In the genomic region with DNA sequence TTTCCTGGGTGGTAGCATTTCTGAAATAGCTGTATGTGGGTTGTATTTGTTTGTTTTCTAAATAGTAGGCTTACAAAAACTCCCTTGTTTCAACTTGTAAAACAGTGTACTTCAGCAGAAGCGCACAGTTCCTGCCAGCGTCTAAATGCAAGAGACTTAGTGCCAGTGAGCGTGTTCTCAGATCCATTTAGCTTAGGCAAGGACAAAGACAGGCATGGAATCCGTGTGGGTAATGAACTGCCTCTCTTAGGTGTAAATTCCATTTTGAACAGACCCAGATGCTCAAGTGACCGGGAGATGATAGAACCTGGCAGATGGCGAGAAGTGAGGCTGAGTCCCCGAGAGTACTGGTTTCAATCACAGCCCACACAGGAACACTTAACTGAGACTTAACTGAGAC, we compare ENCODE assay signal across 13 mouse cellular contexts.
"Had no signal": no experiment of that assay in that cellular context is flagged by ENCODE, and none has a peak within 500 bp of the region (broad histone marks: within the 10 kb centered on the region; RNA-seq: fewer than 3 reads in every experiment).

No protein-coding gene starts in this region.

- ATAC-seq: liver, postnatal 0 days had no signal

- H3K27me3 ChIP-seq: kidney, embryonic 15.5 days; liver, embryonic 13.5 days; neural tube, embryonic 12.5 days; stomach, embryonic 15.5 days had no signal

- DNase-seq: kidney, adult 2 months; kidney, postnatal 14 days; liver; liver, embryonic 13.5 days; liver, postnatal 0 days; midbrain, embryonic 14.5 days; right cerebral cortex, postnatal 14 days; thymus, adult 2 months; thymus, postnatal 25 days had no signal

- H3K4me3 ChIP-seq: kidney, embryonic 15.5 days; limb, embryonic 12.5 days; liver, embryonic 13.5 days; neural tube, embryonic 12.5 days; stomach, embryonic 15.5 days had no signal

- H3K9ac ChIP-seq: kidney, embryonic 15.5 days; limb, embryonic 12.5 days; liver, embryonic 13.5 days; liver, postnatal 0 days; neural tube, embryonic 12.5 days; stomach, embryonic 15.5 days had no signal

- H3K9me3 ChIP-seq: kidney, embryonic 15.5 days; limb, embryonic 12.5 days; liver, embryonic 13.5 days; neural tube, embryonic 12.5 days; stomach, embryonic 15.5 days had no signal

- H3K36me3 ChIP-seq: kidney, embryonic 15.5 days; limb, embryonic 12.5 days; liver, embryonic 13.5 days; neural tube, embryonic 12.5 days; stomach, embryonic 15.5 days had no signal

- H3K27ac ChIP-seq: kidney, embryonic 15.5 days; limb, embryonic 12.5 days; liver, embryonic 13.5 days; neural tube, embryonic 12.5 days; stomach, embryonic 15.5 days had no signal

- H3K4me2 ChIP-seq: kidney, embryonic 15.5 days; limb, embryonic 12.5 days; liver, embryonic 13.5 days; neural tube, embryonic 12.5 days; stomach, embryonic 15.5 days had no signal
